8 mouse cellular contexts compared by ENCODE assay signal in the genomic region with DNA sequence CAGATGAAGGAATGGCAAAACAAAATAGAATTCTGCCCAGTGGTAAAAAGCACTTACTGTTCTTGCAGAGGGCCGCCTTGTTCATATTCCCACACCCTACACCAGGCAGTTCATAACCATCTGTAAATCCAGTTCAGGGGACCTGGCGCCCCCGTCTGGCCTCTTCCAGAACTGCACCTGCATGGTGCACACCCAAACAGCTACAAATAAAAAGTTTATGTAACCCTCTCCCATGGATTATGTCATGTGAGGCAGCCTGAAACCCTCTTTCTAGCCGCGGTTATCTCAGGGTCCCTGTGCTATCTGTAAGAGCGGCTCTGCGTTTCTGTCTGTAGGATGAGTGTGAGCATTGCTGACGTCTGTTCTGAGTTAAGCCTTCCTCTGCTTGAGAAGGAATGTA. TPM values are rescaled to one million over a fixed set of nuclear protein-coding genes. Genes with fewer than 3 reads are reported as not detected.
A peak's percentile ranks its signal among the peaks of the same experiment; 100 is the strongest.
DNase-seq lines count a peak whose midpoint lies in the region; ATAC-seq and TF ChIP-seq lines count a peak whose summit lies in the region.

No protein-coding gene starts in this region.

- TF ChIP-seq CTCF in thymus, adult 2 months (IDR thresholded peaks at IDR 0.05; ENCODE audit: borderline replicate concordance, control insufficient read depth, extremely low read depth, insufficient read depth, low read length, poor library complexity): peak; percentile 72; the same call in 1 of the 2 replicates

- no peak for ATAC-seq in forebrain, embryonic 14.5 days

- H3K36me3 ChIP-seq in forebrain, embryonic 10.5 days (replicated peaks): no peaks in the 10 kb centered on the region
- H3K36me3 ChIP-seq in forebrain, embryonic 14.5 days (ENCODE audit: control insufficient read depth, insufficient read depth, low read length): no peaks in the 10 kb centered on the region
- no peaks in the 10 kb centered on the region for H3K36me3 ChIP-seq in thymus, adult 2 months (ENCODE audit: control insufficient read depth, insufficient read depth, low read length)

- peaks cover 8% of the 10 kb centered on the region; the same call in 1 of the 2 replicates for H3K9me3 ChIP-seq in forebrain, embryonic 10.5 days
- H3K9me3 ChIP-seq in forebrain, embryonic 14.5 days (replicated peaks; ENCODE audit: control insufficient read depth, low read length): no peaks in the 10 kb centered on the region

- no peak overlapping the region for H3K27ac ChIP-seq in forebrain, embryonic 10.5 days
- H3K27ac ChIP-seq in forebrain, embryonic 14.5 days (ENCODE audit: low read depth, low read length): no peak overlapping the region
- no peak overlapping the region for H3K27ac ChIP-seq in thymus, adult 2 months (ENCODE audit: control insufficient read depth, insufficient read depth, low read length)

- no peak overlapping the region for H3K4me2 ChIP-seq in forebrain, embryonic 14.5 days (ENCODE audit: low read length)

- TF ChIP-seq POLR2A in thymus, adult 2 months (IDR thresholded peaks at IDR 0.05; ENCODE audit: control insufficient read depth, extremely low read depth, insufficient read depth, low read length, poor library complexity): no peak

- H3K27me3 ChIP-seq in forebrain, embryonic 10.5 days (ENCODE audit: poor library complexity, severe bottlenecking): no peaks in the 10 kb centered on the region
- H3K27me3 ChIP-seq in forebrain, embryonic 14.5 days (replicated peaks; ENCODE audit: control insufficient read depth, insufficient read depth, low read length): no peaks in the 10 kb centered on the region
- H3K27me3 ChIP-seq in thymus, adult 2 months (ENCODE audit: control insufficient read depth, insufficient read depth, low read length): no peaks in the 10 kb centered on the region

- H3K4me1 ChIP-seq in forebrain, embryonic 10.5 days: peaks cover 9% of the 10 kb centered on the region
- no peaks in the 10 kb centered on the region for H3K4me1 ChIP-seq in forebrain, embryonic 14.5 days (ENCODE audit: control insufficient read depth, insufficient read depth, low read length)
- no peaks in the 10 kb centered on the region for H3K4me1 ChIP-seq in thymus, adult 2 months (replicated peaks; ENCODE audit: control insufficient read depth, insufficient read depth, low read length)

- H3K9ac ChIP-seq in forebrain, embryonic 14.5 days (ENCODE audit: low read length): no peak overlapping the region

- H3K4me3 ChIP-seq in forebrain, embryonic 10.5 days: no peak overlapping the region
- H3K4me3 ChIP-seq in forebrain, embryonic 14.5 days (ENCODE audit: low read depth, low read length): no peak overlapping the region
- H3K4me3 ChIP-seq in thymus, adult 2 months (ENCODE audit: control insufficient read depth, insufficient read depth, low read length): no peak overlapping the region

- peak; percentile 47 for DNase-seq in forebrain, embryonic 10.5 days (ENCODE audit: extremely low spot score, low spot score)
- DNase-seq in forebrain, embryonic 14.5 days (ENCODE audit: low spot score): no peak
- peak; percentile 51 for DNase-seq in thymus, adult 2 months
- DNase-seq in thymus, adult 18-20 months: no peak
- peak; percentile 45 for DNase-seq in embryo, embryonic 9.5 days (ENCODE audit: extremely low spot score)
- peak; percentile 68 for DNase-seq in kidney, postnatal 10 days
- peak; percentile 63 for DNase-seq in lung, postnatal 14 days
- DNase-seq in thymus, postnatal 25 days: peak; percentile 64

- WGBS in forebrain, embryonic 10.5 days: 39% methylated on average over 8 of the region's 8 CpGs
- WGBS in forebrain, embryonic 14.5 days: 48% methylated on average over 8 of the region's 8 CpGs
- WGBS in thymus, adult 2 months: 66% methylated on average over 8 of the region's 8 CpGs

RNA-seq across cellular contexts. Expression of a gene that starts 7.6 kb away (rescaled TPM):
- polyA plus RNA-seq in forebrain, embryonic 10.5 days (2016; fragmentation: Nextera tagmentation; extraction: Ambion mirVana): 51.3 and 54.5 TPM in 2 replicates
- 17.6 and 21.7 TPM in 2 replicates for polyA plus RNA-seq in forebrain, embryonic 14.5 days (2014; fragmentation: Nextera tagmentation; extraction: Ambion mirVana)
- polyA plus RNA-seq in thymus, adult 2 months (2012; rRNA removed): 75.3 and 80.7 TPM in 2 replicates

RNA-seq across cellular contexts. Expression of a gene that starts 40.6 kb away (rescaled TPM):
- polyA plus RNA-seq in forebrain, embryonic 10.5 days (2016; fragmentation: Nextera tagmentation; extraction: Ambion mirVana): 0.21 and 0.38 TPM in 2 replicates
- 0.33 TPM in 1 of 2 replicates, not detected in the other for polyA plus RNA-seq in forebrain, embryonic 14.5 days (2014; fragmentation: Nextera tagmentation; extraction: Ambion mirVana)
- polyA plus RNA-seq in thymus, adult 2 months (2012; rRNA removed): 0.18 TPM in 1 of 2 replicates, not detected in the other

RNA-seq across cellular contexts. Expression of a gene that starts 41.5 kb away (rescaled TPM):
- 931 and 967 TPM in 2 replicates for polyA plus RNA-seq in forebrain, embryonic 10.5 days (2016; fragmentation: Nextera tagmentation; extraction: Ambion mirVana)
- polyA plus RNA-seq in forebrain, embryonic 14.5 days (2014; fragmentation: Nextera tagmentation; extraction: Ambion mirVana): 981 and 1,199 TPM in 2 replicates
- 585 and 598 TPM in 2 replicates for polyA plus RNA-seq in thymus, adult 2 months (2012; rRNA removed)

Comparison
In these comparisons a context has a peak if more than half of its experiments do, and no peak if none do; other contexts are left out.
1. DNase-seq: peak in forebrain, embryonic 10.5 days (single experiment), thymus, adult 2 months (single experiment), embryo, embryonic 9.5 days (single experiment), kidney, postnatal 10 days (single experiment), lung, postnatal 14 days (single experiment) and thymus, postnatal 25 days (single experiment); none in forebrain, embryonic 14.5 days (single experiment) and thymus, adult 18-20 months (0 of 2).